ENCODE assay signal across 22 mouse cellular contexts in genomic region chr15:42311166-42311565, GRCm38 (mm10).
A peak's percentile ranks its signal among the peaks of the same experiment; 100 is the strongest.
DNase-seq lines count a peak whose midpoint lies in the region; ATAC-seq and TF ChIP-seq lines count a peak whose summit lies in the region.
"Had no signal": no experiment of that assay in that cellular context is flagged by ENCODE, and none has a peak within 500 bp of the region (broad histone marks: within the 10 kb centered on the region; RNA-seq: fewer than 3 reads in every experiment).

No protein-coding gene starts in this region.

- H3K27ac ChIP-seq in lung, embryonic 14.5 days (ENCODE audit: low read depth), result no peak overlapping the region; the same call in 1 of the 2 replicates
- no peak overlapping the region for H3K27ac ChIP-seq in forebrain, postnatal 0 days (ENCODE audit: low read depth, low read length)
- H3K27ac ChIP-seq: embryonic facial prominence, embryonic 12.5 days; hindbrain, embryonic 14.5 days; limb, embryonic 15.5 days; liver, embryonic 13.5 days; macrophage; midbrain, embryonic 15.5 days had no signal

- WGBS in lung, embryonic 14.5 days, result 28% methylated on average over 4 of the region's 4 CpGs
- WGBS in forebrain, postnatal 0 days, result 60% methylated on average over 4 of the region's 4 CpGs

- ATAC-seq in lung, embryonic 14.5 days (ENCODE audit: insufficient read depth), result no peak
- peak; percentile 54; the same call in 1 of the 2 replicates for ATAC-seq in forebrain, postnatal 0 days
- ATAC-seq: intestine, postnatal 0 days; midbrain, embryonic 15.5 days had no signal

- H3K4me1 ChIP-seq in lung, embryonic 14.5 days (ENCODE audit: insufficient read depth), result no peaks in the 10 kb centered on the region
- 0 out of 2 replicates have a peak, but pooled peaks cover 5% of the 10 kb centered on the region for H3K4me1 ChIP-seq in forebrain, postnatal 0 days (ENCODE audit: insufficient read depth)
- H3K4me1 ChIP-seq: limb, embryonic 15.5 days; liver, embryonic 13.5 days; midbrain, embryonic 15.5 days had no signal

- H3K4me2 ChIP-seq in lung, embryonic 14.5 days, result no peak overlapping the region
- H3K4me2 ChIP-seq in forebrain, postnatal 0 days (ENCODE audit: low read depth), result no peak overlapping the region
- H3K4me2 ChIP-seq: embryonic facial prominence, embryonic 12.5 days; hindbrain, embryonic 14.5 days; limb, embryonic 15.5 days; liver, embryonic 13.5 days; midbrain, embryonic 15.5 days had no signal

- H3K4me3 ChIP-seq in lung, embryonic 14.5 days (ENCODE audit: low read depth, low read length), result no peak overlapping the region
- no peak overlapping the region for H3K4me3 ChIP-seq in forebrain, postnatal 0 days (ENCODE audit: low read depth, low read length)
- H3K4me3 ChIP-seq: embryonic facial prominence, embryonic 12.5 days; limb, embryonic 15.5 days; liver, embryonic 13.5 days; midbrain, embryonic 15.5 days had no signal

- H3K27me3 ChIP-seq in lung, embryonic 14.5 days (ENCODE audit: insufficient read depth, low read length), result no peaks in the 10 kb centered on the region
- H3K27me3 ChIP-seq in forebrain, postnatal 0 days (ENCODE audit: insufficient read depth, low read length), result no peaks in the 10 kb centered on the region
- H3K27me3 ChIP-seq: embryonic facial prominence, embryonic 12.5 days; limb, embryonic 15.5 days; liver, embryonic 13.5 days; midbrain, embryonic 15.5 days had no signal

- DNase-seq in frontal cortex, adult 2 months (ENCODE audit: extremely low spot score in 1 of 2, low spot score in 1 of 2), result peak; percentile 8 to 11
- no peak for DNase-seq in frontal cortex, postnatal 25 days (ENCODE audit: low spot score in 2 of 2)
- DNase-seq in lung, embryonic 14.5 days, result peak; percentile 51
- no peak for DNase-seq in lung, postnatal 25 days (ENCODE audit: low spot score)
- DNase-seq in brain, embryonic 14.5 days (ENCODE audit: low read depth), result peak; percentile 57
- DNase-seq in forebrain, postnatal 0 days, result no peak
- DNase-seq in cerebellum, postnatal 14 days, result no peak
- DNase-seq: adrenal gland, postnatal 25 days; B cell, adult 2 months; cerebellum, adult 2 months; gastrocnemius, postnatal 14 days; kidney, adult 9 months; kidney, postnatal 14 days; liver, embryonic 13.5 days; lung, adult 18-20 months; thymus, postnatal 4 days had no signal

- H3K9me3 ChIP-seq in lung, embryonic 14.5 days (ENCODE audit: low read depth, low read length), result no peaks in the 10 kb centered on the region
- no peaks in the 10 kb centered on the region for H3K9me3 ChIP-seq in forebrain, postnatal 0 days (ENCODE audit: low read length)
- H3K9me3 ChIP-seq: embryonic facial prominence, embryonic 12.5 days; limb, embryonic 15.5 days; liver, embryonic 13.5 days; midbrain, embryonic 15.5 days had no signal

- no peak overlapping the region for H3K9ac ChIP-seq in lung, embryonic 14.5 days
- H3K9ac ChIP-seq in forebrain, postnatal 0 days, result no peak overlapping the region
- H3K9ac ChIP-seq: embryonic facial prominence, embryonic 12.5 days; hindbrain, embryonic 14.5 days; limb, embryonic 15.5 days; liver, embryonic 13.5 days; midbrain, embryonic 15.5 days had no signal

- no peak for TF ChIP-seq CTCF in lung, embryonic 14.5 days (IDR thresholded peaks at IDR 0.05; ENCODE audit: low read depth)
- no peak for TF ChIP-seq CTCF in brain, embryonic 14.5 days (IDR thresholded peaks at IDR 0.05; ENCODE audit: borderline replicate concordance, extremely low read depth, insufficient read depth, insufficient read length)
- TF ChIP-seq CTCF in forebrain, postnatal 0 days (IDR thresholded peaks at IDR 0.05; ENCODE audit: low read depth), result no peak

- H3K36me3 ChIP-seq in lung, embryonic 14.5 days (ENCODE audit: insufficient read depth), result no peaks in the 10 kb centered on the region
- no peaks in the 10 kb centered on the region for H3K36me3 ChIP-seq in forebrain, postnatal 0 days (ENCODE audit: insufficient read depth)
- H3K36me3 ChIP-seq: embryonic facial prominence, embryonic 12.5 days; limb, embryonic 15.5 days; liver, embryonic 13.5 days; midbrain, embryonic 15.5 days had no signal

- TF ChIP-seq POLR2A in brain, embryonic 14.5 days (IDR thresholded peaks at IDR 0.05; ENCODE audit: borderline replicate concordance, extremely low read depth, insufficient read depth, insufficient read length, poor library complexity, severe bottlenecking), result no peak

Comparison
In these comparisons a context has a peak if more than half of its experiments do, and no peak if none do; other contexts are left out.
1. DNase-seq: peak in frontal cortex, adult 2 months (2 of 2), lung, embryonic 14.5 days (single experiment) and brain, embryonic 14.5 days (single experiment); none in frontal cortex, postnatal 25 days (0 of 2), lung, postnatal 25 days (single experiment), forebrain, postnatal 0 days (single experiment) and cerebellum, postnatal 14 days (0 of 2).